Comparison of ENCODE assay signal across 22 mouse cellular contexts in genomic region chr1:186455177-186455660, GRCm38 (mm10).
"Had no signal": no experiment of that assay in that cellular context is flagged by ENCODE, and none has a peak within 500 bp of the region (broad histone marks: within the 10 kb centered on the region; RNA-seq: fewer than 3 reads in every experiment).

No protein-coding gene starts in this region.

- H3K4me2 ChIP-seq: liver, embryonic 15.5 days; lung, embryonic 15.5 days; midbrain, embryonic 12.5 days; neural tube, embryonic 13.5 days; neural tube, embryonic 15.5 days had no signal

- H3K27me3 ChIP-seq: liver, embryonic 15.5 days; lung, embryonic 15.5 days; megakaryocyte, embryonic 14.5 days; midbrain, embryonic 12.5 days; neural tube, embryonic 13.5 days; neural tube, embryonic 15.5 days had no signal

- H3K27ac ChIP-seq: liver, embryonic 15.5 days; lung, embryonic 15.5 days; macrophage; midbrain, embryonic 12.5 days; neural tube, embryonic 13.5 days; neural tube, embryonic 15.5 days had no signal

- H3K9me3 ChIP-seq: midbrain, embryonic 12.5 days; neural tube, embryonic 13.5 days; neural tube, embryonic 15.5 days had no signal

- H3K4me3 ChIP-seq: liver, embryonic 15.5 days; lung, embryonic 15.5 days; megakaryocyte, embryonic 14.5 days; midbrain, embryonic 12.5 days; neural tube, embryonic 13.5 days; neural tube, embryonic 15.5 days had no signal

- H3K9ac ChIP-seq: liver, embryonic 15.5 days; liver, postnatal 0 days; lung, embryonic 15.5 days; midbrain, embryonic 12.5 days; neural tube, embryonic 13.5 days; neural tube, embryonic 15.5 days had no signal

- ATAC-seq: liver, postnatal 0 days; lung, postnatal 0 days; midbrain, embryonic 16.5 days had no signal

- H3K36me3 ChIP-seq: liver, embryonic 15.5 days; lung, embryonic 15.5 days; midbrain, embryonic 12.5 days; neural tube, embryonic 13.5 days; neural tube, embryonic 15.5 days had no signal

- DNase-seq: liver, postnatal 0 days; lung, adult 2 months; lung, postnatal 14 days; lung, postnatal 36 days; midbrain, embryonic 14.5 days; retina, postnatal 1 day; right cerebral cortex, adult 18-20 months; right cerebral cortex, postnatal 25 days; right cerebral cortex, postnatal 4 days; spleen, adult 18-20 months; thymus, adult 18-20 months; thymus, postnatal 14 days; thymus, postnatal 36 days had no signal

- H3K4me1 ChIP-seq: liver, embryonic 15.5 days; megakaryocyte, embryonic 14.5 days; midbrain, embryonic 12.5 days; neural tube, embryonic 13.5 days; neural tube, embryonic 15.5 days had no signal
